Mouse (Mus musculus) kidney, postnatal 0 days (tissue): ENCODE measurements around the gene Scfd2. TPM values are rescaled to one million over a fixed set of nuclear protein-coding genes. Genes with fewer than 3 reads are reported as not detected.

Source experiments
- ATAC-seq: fragments of 200-750 bp; cut with Nextera tagmentation; replicated peaks from 2 replicates; pipeline ENCODE4 v1.8.0; 2017; ENCODE audit warnings: low read depth, moderate number of reproducible peaks, moderate TSS enrichment, moderate library complexity; ENCODE audit not compliant: low FRiP score
- DNase-seq: peaks from one replicate; pipeline ENCODE4 v3.0.0-alpha.2; 2016; ENCODE audit warnings: low spot score
- H3K27ac ChIP-seq: fragments of 300-500 bp; sonication (generic); 2 replicates; pipeline ENCODE4 v1.5.1; 2014; ENCODE audit warnings: mild to moderate bottlenecking
- H3K27me3 ChIP-seq: fragments of 300-500 bp; sonication (generic); 2 replicates; pipeline ENCODE4 v1.6.1; 2014; ENCODE audit warnings: low read length, mixed read lengths; ENCODE audit not compliant: insufficient read depth
- H3K36me3 ChIP-seq: fragments of 300-500 bp; sonication (generic); 2 replicates; pipeline ENCODE4 v1.6.1; 2014; ENCODE audit warnings: low read length, mixed read lengths; ENCODE audit not compliant: insufficient read depth
- H3K4me1 ChIP-seq: fragments of 300-500 bp; sonication (generic); replicated peaks from 2 replicates; pipeline ENCODE4 v1.6.1; 2014; ENCODE audit warnings: antibody characterized with exemption, low read length, mixed read lengths; ENCODE audit not compliant: insufficient read depth
- H3K4me2 ChIP-seq: fragments of 300-500 bp; sonication (generic); 2 replicates; pipeline ENCODE4 v1.6.1; 2014; ENCODE audit warnings: mild to moderate bottlenecking, low read length, moderate library complexity, mixed read lengths
- H3K4me3 ChIP-seq: fragments of 300-500 bp; sonication (generic); replicated peaks from 2 replicates; pipeline ENCODE4 v1.5.1; 2014; ENCODE audit warnings: low read depth, low read length
- H3K9ac ChIP-seq: fragments of 300-500 bp; sonication (generic); 2 replicates; pipeline ENCODE4 v1.6.1; 2014; ENCODE audit warnings: low read depth, low read length
- H3K9me3 ChIP-seq: fragments of 300-500 bp; sonication (generic); replicated peaks from 2 replicates; pipeline ENCODE4 v1.6.1; 2016; ENCODE audit warnings: low read length, inconsistent platforms, mixed read lengths
- CTCF ChIP-seq: IDR thresholded peaks from 2 replicates; pipeline ENCODE4 v1.5.1; 2016; ENCODE audit warnings: antibody characterized with exemption, low read depth, mild to moderate bottlenecking, moderate library complexity
- WGBS: fragments of 180-500 bp; shearing (Covaris S2); extraction: QIAGEN DNeasy Blood & Tissue Kit; methylation state at CpG from one replicate; pipeline ENCODE4 v1.1.7; 2014; 5-methylcytosine and 5-hydroxymethylcytosine counted together
- polyA plus RNA-seq: library from polyadenylated mRNA; unstranded; fragments of >200 nt; fragmentation: Nextera tagmentation; extraction: Ambion mirVana; gene quantifications from 2 replicates; pipeline ENCODE4 v1.2.1, GENCODE M21; 2015

Gene Scfd2
- polyA plus RNA-seq, 1 experiment from 2014 or later = 16.8 TPM

- 73% methylated on average over 2 of the region's 2 CpGs for WGBS
- H3K4me3 ChIP-seq = no peak overlapping the region
- no peak for DNase-seq
Observed at GRCm38 (mm10) chr5:74343045-74343444, 188.5 kb downstream of the Scfd2 start.

DNA sequence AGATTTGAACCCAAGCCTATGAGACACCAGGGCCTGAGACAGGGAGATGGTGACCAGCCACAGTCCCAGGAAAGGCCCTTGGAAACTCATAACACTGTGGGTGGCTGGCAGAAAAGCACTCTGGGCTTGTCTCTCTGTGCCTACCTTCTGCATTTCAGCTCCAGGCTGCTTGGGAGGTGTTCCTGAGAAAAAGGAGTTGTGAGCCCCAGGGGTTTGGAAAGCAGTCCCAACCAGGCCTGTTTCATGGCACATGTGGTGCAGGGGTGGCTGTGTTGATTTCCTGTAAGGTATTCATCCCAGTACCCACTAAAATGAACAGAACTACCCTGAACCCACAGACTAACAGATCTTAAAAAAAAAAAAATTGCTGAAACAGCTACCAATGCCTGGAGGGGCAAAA lies 189.0 kb downstream of the Scfd2 start:
- H3K4me3 ChIP-seq = no peak overlapping the region
- no peaks in the 10 kb centered on the region for H3K4me1 ChIP-seq
- H3K4me2 ChIP-seq = no peak overlapping the region
- no peak overlapping the region for H3K9ac ChIP-seq
- DNase-seq = no peak
- ATAC-seq = no peak
- no peak overlapping the region for H3K27ac ChIP-seq
- no peaks in the 10 kb centered on the region for H3K36me3 ChIP-seq
- H3K27me3 ChIP-seq = no peaks in the 10 kb centered on the region
- H3K9me3 ChIP-seq = no peaks in the 10 kb centered on the region
- TF ChIP-seq CTCF = no peak

More at GRCm38 (mm10) chr5:74343045-74343444, 188.5 kb downstream of the Scfd2 start:
- ATAC-seq = no peak
- H3K4me1 ChIP-seq = no peaks in the 10 kb centered on the region
- H3K27ac ChIP-seq = no peak overlapping the region
- H3K36me3 ChIP-seq = no peaks in the 10 kb centered on the region
- TF ChIP-seq CTCF = no peak
- no peak overlapping the region for H3K9ac ChIP-seq
- H3K4me2 ChIP-seq = no peak overlapping the region
- no peaks in the 10 kb centered on the region for H3K27me3 ChIP-seq
- no peaks in the 10 kb centered on the region for H3K9me3 ChIP-seq

DNA sequence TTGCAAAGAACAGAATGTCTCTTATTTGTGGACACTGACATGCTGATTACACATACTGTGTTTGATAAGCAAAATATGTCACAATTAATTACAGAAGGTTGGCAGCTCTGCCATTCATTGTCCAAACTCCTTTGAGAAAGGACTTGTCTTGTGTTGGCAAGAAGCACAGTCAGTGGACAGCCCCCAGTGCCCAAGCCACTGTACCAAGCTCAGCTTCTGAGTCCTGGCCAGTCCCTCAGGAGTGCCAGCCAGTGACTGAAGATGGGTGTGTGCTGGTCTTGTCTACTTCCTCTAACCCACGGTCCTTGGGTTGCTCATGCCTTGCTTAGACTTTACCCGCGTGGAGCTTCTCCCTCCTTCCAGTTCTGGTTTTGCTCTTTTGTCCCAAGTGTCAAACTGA lies 194.1 kb downstream of the Scfd2 start:
- 93% methylated on average over 3 of the region's 3 CpGs for WGBS
- H3K4me3 ChIP-seq = no peak overlapping the region
- H3K4me1 ChIP-seq = no peaks in the 10 kb centered on the region
- H3K9me3 ChIP-seq = no peaks in the 10 kb centered on the region
- H3K4me2 ChIP-seq = no peak overlapping the region
- H3K27me3 ChIP-seq = no peaks in the 10 kb centered on the region
- ATAC-seq (no peak), DNase-seq (no peak)
- H3K9ac ChIP-seq = no peak overlapping the region
- no peak for TF ChIP-seq CTCF
- H3K27ac ChIP-seq = no peak overlapping the region
- no peaks in the 10 kb centered on the region for H3K36me3 ChIP-seq

GRCm38 (mm10) chr5:74336780-74337179 lies 194.8 kb downstream of the Scfd2 start:
- H3K9ac ChIP-seq = no peak overlapping the region
- H3K4me2 ChIP-seq = no peak overlapping the region
- 50% methylated on average over 12 of the region's 12 CpGs for WGBS
- TF ChIP-seq CTCF = no peak
- ATAC-seq (no peak), DNase-seq (peak; percentile 51)
- no peaks in the 10 kb centered on the region for H3K36me3 ChIP-seq
- no peaks in the 10 kb centered on the region for H3K27me3 ChIP-seq
- H3K4me1 ChIP-seq = no peaks in the 10 kb centered on the region
- no peak overlapping the region for H3K4me3 ChIP-seq
- no peaks in the 10 kb centered on the region for H3K9me3 ChIP-seq
- no peak overlapping the region for H3K27ac ChIP-seq

- WGBS = 81% methylated on average over 3 of the region's 3 CpGs
- H3K27ac ChIP-seq = no peak overlapping the region
- no peak for ATAC-seq
- no peak overlapping the region for H3K9ac ChIP-seq
- H3K4me2 ChIP-seq = no peak overlapping the region
- no peaks in the 10 kb centered on the region for H3K4me1 ChIP-seq
- no peaks in the 10 kb centered on the region for H3K9me3 ChIP-seq
- H3K4me3 ChIP-seq = no peak overlapping the region
- DNase-seq = no peak
- H3K27me3 ChIP-seq = no peaks in the 10 kb centered on the region
- H3K36me3 ChIP-seq = no peaks in the 10 kb centered on the region
- no peak for TF ChIP-seq CTCF
Observed at GRCm38 (mm10) chr5:74333258-74333657, 198.3 kb downstream of the Scfd2 start.

DNA sequence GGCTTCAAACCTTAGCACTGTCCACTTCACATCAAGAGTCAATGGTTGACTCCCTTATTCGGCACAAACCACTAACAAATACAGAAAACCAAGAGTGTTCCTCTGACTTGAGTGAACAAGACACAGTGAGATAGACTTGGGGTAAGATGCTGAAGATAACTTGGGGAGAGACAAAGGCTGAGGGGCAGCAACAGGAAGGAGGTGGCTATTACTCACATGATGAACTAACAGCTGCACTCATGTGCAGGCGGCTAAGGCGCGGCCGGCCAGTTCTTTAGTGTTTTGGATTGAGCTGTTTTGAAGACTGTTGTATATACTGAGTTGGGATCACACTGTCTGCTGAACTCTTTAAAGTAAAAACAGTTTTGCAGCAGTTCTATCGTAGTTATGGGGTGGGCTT lies 205.3 kb downstream of the Scfd2 start:
- WGBS = 91% methylated on average over 6 of the region's 6 CpGs

GRCm38 (mm10) chr5:74321010-74321746 lies 210.4 kb downstream of the Scfd2 start:
- 65% methylated on average over 10 of the region's 10 CpGs for WGBS

More for the DNA sequence above, 205.3 kb downstream of the Scfd2 start:
- H3K4me2 ChIP-seq = no peak overlapping the region
- H3K27me3 ChIP-seq = no peaks in the 10 kb centered on the region
- H3K4me1 ChIP-seq = no peaks in the 10 kb centered on the region
- no peak overlapping the region for H3K4me3 ChIP-seq
- no peak overlapping the region for H3K9ac ChIP-seq
- TF ChIP-seq CTCF = no peak
- no peaks in the 10 kb centered on the region for H3K9me3 ChIP-seq
- DNase-seq = no peak
- H3K36me3 ChIP-seq = no peaks in the 10 kb centered on the region
- no peak for ATAC-seq
- H3K27ac ChIP-seq = no peak overlapping the region

More at GRCm38 (mm10) chr5:74321010-74321746, 210.4 kb downstream of the Scfd2 start:
- H3K36me3 ChIP-seq = no peaks in the 10 kb centered on the region
- TF ChIP-seq CTCF = no peak
- H3K27me3 ChIP-seq = no peaks in the 10 kb centered on the region
- no peak overlapping the region for H3K27ac ChIP-seq
- no peak for ATAC-seq
- no peaks in the 10 kb centered on the region for H3K9me3 ChIP-seq
- no peak for DNase-seq
- no peaks in the 10 kb centered on the region for H3K4me1 ChIP-seq
- H3K9ac ChIP-seq = no peak overlapping the region
- H3K4me3 ChIP-seq = no peak overlapping the region
- no peak overlapping the region for H3K4me2 ChIP-seq
